Mouse (Mus musculus): ENCODE measurements at regions not wholly inside any gene's neighbourhood (a gene's known extent, or its start where the extent isn't known, plus 50 kb on each side); places are given as distances from the start of the nearest gene placed in this dataset.
"Not testable (repeated sequence)": the region's sequence is repeated elsewhere in the genome, so short reads cannot be mapped to it uniquely, and the experiment has no call there.

DNA sequence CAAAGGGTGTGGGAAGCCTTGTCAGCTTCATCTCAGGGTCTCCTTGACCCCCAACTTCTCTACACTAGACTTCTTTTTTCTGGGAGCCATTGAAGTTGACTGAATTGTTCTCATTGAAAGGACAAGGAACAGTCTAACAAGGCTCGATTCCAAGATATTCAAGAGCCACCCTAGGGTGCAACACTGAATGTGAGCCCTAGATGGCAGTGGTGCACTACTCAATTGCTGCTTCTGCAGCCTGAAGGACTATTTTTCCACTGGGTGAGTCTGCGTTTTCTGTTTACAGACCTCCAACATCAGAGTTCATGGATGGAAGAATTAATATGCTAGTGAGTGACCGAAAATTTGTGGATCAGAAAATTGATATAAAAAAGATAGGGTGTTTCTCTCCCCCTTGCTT lies 161.5 kb downstream of the Hpcal1 start:
- DNase-seq (ENCODE audit: low read depth, low spot score), result peak; percentile 8

DNA sequence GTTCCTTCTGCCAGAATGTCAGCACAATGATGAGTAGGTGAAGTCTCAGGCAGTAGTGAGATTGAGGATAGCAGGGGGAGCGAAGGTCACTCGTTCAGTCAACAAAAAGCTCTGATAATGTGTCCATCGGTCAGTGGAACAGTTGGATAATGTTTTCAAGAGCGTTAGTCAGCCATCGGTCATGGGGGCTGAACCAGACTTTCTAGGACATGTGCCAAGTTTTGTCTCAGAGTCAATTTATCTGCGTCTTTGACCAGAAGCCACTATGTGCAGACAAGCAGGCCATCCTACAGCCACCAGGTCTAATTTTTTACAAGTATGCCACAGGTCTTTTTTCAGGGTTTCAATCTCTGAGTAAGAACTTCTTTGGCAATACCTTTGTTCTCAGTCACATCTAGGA lies 181.8 kb downstream of the Hpcal1 start:
- DNase-seq (ENCODE audit: low read depth, low spot score), result not testable (repeated sequence)

DNA sequence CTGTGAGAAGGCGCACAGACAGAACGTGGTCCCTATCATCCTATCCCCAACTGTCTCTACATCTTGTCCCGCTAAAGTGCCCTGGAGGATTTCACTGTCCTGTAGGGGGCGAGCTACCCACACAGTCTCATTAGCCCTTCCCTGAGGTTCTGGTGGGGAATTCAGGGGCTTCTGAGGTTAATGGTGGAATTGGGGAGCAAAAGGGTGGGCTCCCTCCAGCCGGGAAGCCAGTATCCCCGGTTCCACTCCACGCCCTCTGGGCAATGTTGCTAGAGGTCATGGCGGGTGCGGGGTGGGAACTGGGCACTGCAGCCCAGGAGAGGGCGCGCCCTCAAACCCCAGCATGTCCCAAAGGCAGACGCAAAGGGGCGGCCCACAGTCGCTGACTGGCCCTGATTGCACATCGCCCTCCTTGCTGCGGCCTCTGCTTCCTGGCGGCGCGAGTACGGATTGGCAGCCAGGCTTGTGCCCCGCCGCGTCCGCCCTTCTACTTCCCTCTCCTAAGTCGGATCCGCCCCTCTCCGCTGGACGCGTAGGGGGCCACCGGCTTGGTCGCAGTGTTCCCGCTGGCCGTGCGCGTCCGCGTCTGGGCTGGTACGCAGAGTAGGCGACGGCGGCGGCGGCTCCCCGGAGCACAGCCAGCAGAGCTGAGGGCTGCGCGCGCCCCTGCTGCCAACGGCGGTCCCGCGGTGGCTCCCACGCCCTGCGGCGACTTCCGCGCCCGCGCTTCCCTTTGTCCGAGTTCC lies 190.9 kb downstream of the Hpcal1 start:
- peak; percentile 41 for DNase-seq (ENCODE audit: low read depth, low spot score)

DNA sequence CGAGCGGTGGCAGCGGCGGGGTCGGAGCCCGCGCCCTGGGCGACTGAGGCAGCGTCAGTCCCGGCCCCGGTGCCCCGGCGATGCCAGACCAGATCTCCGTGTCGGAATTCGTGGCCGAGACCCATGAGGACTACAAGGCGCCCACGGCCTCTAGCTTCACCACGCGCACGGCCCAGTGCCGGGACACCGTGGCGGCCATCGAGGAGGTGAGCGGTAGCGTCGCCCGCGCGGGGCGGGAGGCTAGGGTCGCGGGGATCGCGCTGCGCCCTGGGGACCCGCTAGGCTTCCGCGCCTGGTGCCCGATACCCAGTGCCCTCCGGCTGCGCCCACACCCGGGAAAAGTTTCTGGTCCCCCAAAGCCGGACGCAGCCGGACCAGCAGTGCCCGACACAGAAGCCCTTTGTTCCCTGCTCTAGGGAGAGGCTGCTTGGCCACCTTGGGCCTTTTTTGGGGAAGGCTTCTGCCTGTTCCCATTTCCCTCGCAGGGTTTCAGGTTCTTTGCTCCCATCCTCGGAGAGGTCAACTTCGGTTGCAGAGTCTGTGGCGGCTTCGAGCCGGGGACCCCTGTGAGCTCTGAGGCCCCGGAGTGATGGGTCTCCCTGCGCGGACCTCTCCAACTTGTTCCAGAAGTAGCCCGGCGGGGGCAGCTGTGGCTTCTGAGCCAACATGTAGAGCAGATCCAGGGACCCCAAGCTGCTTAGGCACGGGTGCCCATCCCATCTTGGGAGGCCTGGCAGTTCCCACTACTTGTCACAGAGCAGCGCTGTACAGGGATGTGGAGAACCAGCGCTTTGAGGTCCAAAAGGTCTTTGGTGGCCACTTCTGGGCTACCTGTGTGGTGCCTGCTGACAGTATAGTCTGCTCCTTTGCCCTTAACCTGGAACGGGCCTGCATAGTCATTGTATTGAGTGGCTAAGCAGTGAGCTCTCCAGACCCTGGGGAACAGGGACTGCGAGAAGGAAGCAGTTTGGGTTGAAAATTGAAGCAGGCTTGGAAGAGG lies 191.8 kb downstream of the Hpcal1 start:
- not testable (repeated sequence) for DNase-seq (ENCODE audit: low read depth, low spot score)

DNA sequence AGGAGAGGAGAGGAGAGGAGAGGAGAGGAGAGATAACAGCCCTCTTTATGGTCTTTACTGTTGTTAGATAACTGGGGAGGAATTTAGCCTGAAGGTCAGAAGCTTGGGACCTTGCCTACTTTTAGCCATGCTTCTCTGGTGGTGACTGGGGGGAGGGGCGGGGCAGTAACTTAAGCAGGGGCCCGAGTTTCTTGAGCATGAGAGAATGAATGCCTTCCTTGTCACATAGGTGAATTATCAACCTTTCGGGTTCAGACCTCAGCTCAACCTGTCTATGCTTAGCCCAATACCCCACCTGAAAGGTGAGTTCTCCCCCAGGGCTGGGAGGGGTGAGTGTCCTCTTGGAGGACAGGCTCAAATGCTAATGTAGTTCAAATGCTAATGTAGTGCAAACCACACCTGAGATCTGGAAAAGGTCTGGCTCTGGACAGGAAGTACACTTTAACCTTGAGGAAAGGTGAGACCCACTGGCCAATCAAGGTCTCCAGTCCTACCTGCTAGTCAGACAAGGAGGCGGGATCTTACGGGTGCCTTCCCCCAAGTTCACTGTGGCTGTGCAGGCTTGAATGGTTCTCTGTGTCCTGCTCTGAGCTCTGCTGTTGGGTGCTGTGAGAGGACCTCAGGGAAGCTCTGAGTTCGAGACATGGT lies 201.1 kb downstream of the Hpcal1 start:
- not testable (repeated sequence) for DNase-seq (ENCODE audit: low read depth, low spot score)

DNA sequence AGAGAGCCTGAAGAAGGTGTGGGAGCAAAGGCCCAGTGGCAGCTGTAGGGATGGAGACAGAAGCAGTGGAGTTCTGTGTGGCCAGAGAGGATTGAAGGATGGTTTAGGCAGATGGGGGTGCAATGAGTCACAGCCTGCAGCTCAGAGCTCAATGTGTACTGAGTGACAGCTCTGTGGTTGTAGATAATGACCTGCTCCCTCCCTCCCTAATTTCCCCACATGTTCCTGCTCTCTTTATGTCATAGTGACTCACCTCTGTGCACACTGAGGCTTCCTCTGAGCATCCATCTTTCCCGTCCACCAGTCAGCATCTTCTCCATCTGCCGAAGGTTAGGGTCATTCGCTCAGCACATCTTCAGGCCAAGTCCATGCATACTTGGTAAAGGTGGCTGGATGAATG lies 222.4 kb downstream of the Hpcal1 start:
- DNase-seq (ENCODE audit: low read depth, low spot score), result not testable (repeated sequence)

Data from retina, adult 2 months (tissue).